ENCODE assay signal across 22 mouse cellular contexts in the genomic region with DNA sequence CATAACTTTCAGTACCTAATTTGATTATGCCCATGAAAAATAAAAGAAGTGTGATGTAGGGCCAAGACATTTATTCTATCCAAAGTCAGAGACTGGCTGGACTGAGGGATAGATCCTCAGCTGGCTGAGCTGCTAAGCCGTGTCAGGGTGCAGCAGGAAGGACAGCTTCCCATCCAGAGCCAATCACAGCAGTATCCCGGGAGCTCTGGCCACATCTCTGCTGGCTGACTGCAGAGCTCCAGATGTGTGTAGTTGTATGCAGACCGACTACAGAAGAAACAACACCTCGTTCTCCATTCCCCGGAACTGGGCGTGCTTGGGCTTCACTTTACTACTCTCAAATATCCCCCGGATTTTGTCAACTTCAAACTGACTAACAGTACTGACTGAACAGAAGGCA. TPM values are rescaled to one million over a fixed set of nuclear protein-coding genes. Genes with fewer than 3 reads are reported as not detected.
DNase-seq lines count a peak whose midpoint lies in the region; ATAC-seq and TF ChIP-seq lines count a peak whose summit lies in the region.
"Had no signal": no experiment of that assay in that cellular context is flagged by ENCODE, and none has a peak within 500 bp of the region (broad histone marks: within the 10 kb centered on the region; RNA-seq: fewer than 3 reads in every experiment).

No protein-coding gene starts in this region.

- no peaks in the 10 kb centered on the region for H3K27me3 ChIP-seq in heart, embryonic 12.5 days (replicated peaks)
- H3K27me3 ChIP-seq: forebrain, embryonic 13.5 days; hindbrain, embryonic 15.5 days; neural tube, embryonic 12.5 days; Patski had no signal

- peaks cover 14% of the 10 kb centered on the region for H3K4me1 ChIP-seq in heart, embryonic 12.5 days (replicated peaks)
- H3K4me1 ChIP-seq in lung, adult 2 months (ENCODE audit: control insufficient read depth, insufficient read depth, low read length): peaks cover 7% of the 10 kb centered on the region
- H3K4me1 ChIP-seq: hindbrain, embryonic 15.5 days; neural tube, embryonic 12.5 days had no signal

- peak; percentile 29 to 61 for DNase-seq in heart, adult 9 months (ENCODE audit: low spot score in 2 of 2)
- DNase-seq in lung, postnatal 10 days: peak; percentile 40
- no peak for DNase-seq in lung, adult 2 months
- peak; percentile 36 to 45 for DNase-seq in heart, postnatal 10 days
- DNase-seq in left cerebral cortex, adult 9 months (ENCODE audit: low spot score in 2 of 2): no peak
- DNase-seq in ovary, postnatal 14 days (ENCODE audit: low spot score): no peak
- DNase-seq: adrenal gland, postnatal 25 days; cerebellum, adult 2 months; kidney, postnatal 25 days; layer of hippocampus, adult 9-11 months; right cerebral cortex, postnatal 25 days; thymus, postnatal 25 days had no signal

- ATAC-seq in heart, embryonic 12.5 days (ENCODE audit: insufficient number of reproducible peaks, low FRiP score): no peak
- ATAC-seq: activated CD4-positive, CD25-positive, alpha-beta regulatory T cell, adult 4 months; forebrain, embryonic 13.5 days; intestine, embryonic 16.5 days; Patski had no signal

- H3K9ac ChIP-seq in heart, embryonic 12.5 days: no peak overlapping the region
- H3K9ac ChIP-seq: forebrain, embryonic 13.5 days; hindbrain, embryonic 15.5 days; neural tube, embryonic 12.5 days had no signal

- intact Hi-C loops in heart, postnatal 10 days (cut with DNase I): no loop called here

- no peak overlapping the region for H3K27ac ChIP-seq in heart, embryonic 12.5 days (ENCODE audit: poor library complexity, severe bottlenecking)
- H3K27ac ChIP-seq: forebrain, embryonic 13.5 days; hindbrain, embryonic 15.5 days; macrophage; neural tube, embryonic 12.5 days had no signal

- H3K9me3 ChIP-seq in heart, embryonic 12.5 days (replicated peaks): no peaks in the 10 kb centered on the region
- H3K9me3 ChIP-seq: forebrain, embryonic 13.5 days; hindbrain, embryonic 15.5 days; neural tube, embryonic 12.5 days had no signal

- WGBS in heart, embryonic 12.5 days: 56% methylated on average over 7 of the region's 7 CpGs
- WGBS in lung, adult 2 months: 59% methylated on average over 7 of the region's 7 CpGs

- no peak overlapping the region for H3K4me3 ChIP-seq in heart, embryonic 12.5 days
- no peak overlapping the region for H3K4me3 ChIP-seq in lung, adult 2 months (replicated peaks; ENCODE audit: extremely low read depth, low read depth, low read length)
- H3K4me3 ChIP-seq: forebrain, embryonic 13.5 days; hindbrain, embryonic 15.5 days; neural tube, embryonic 12.5 days had no signal

- no peak for TF ChIP-seq CTCF in lung, adult 2 months (IDR thresholded peaks at IDR 0.05; ENCODE audit: insufficient read depth, low read length)

- no peaks in the 10 kb centered on the region for H3K36me3 ChIP-seq in heart, embryonic 12.5 days
- H3K36me3 ChIP-seq: neural tube, embryonic 12.5 days had no signal

- TF ChIP-seq POLR2A in lung, adult 2 months (IDR thresholded peaks at IDR 0.05; ENCODE audit: borderline replicate concordance, extremely low read depth, low read depth, low read length): no peak

- H3K4me2 ChIP-seq in heart, embryonic 12.5 days: no peak overlapping the region
- H3K4me2 ChIP-seq: forebrain, embryonic 13.5 days; hindbrain, embryonic 15.5 days; liver, embryonic 11.5 days; midbrain, embryonic 11.5 days; neural tube, embryonic 12.5 days had no signal

RNA-seq across cellular contexts. Expression of a gene that starts 8.7 kb away (rescaled TPM):
- 86.4 and 90.9 TPM in 2 replicates for polyA plus RNA-seq in heart, embryonic 12.5 days (2016; fragmentation: Nextera tagmentation; extraction: Ambion mirVana)
- polyA plus RNA-seq in lung, adult 2 months (2012; rRNA removed): 8.1 and 13.0 TPM in 2 replicates
- total RNA-seq in heart, postnatal 10 days (2021): 10 to 100 TPM; 45.3 to 48.8 TPM

RNA-seq across cellular contexts. Expression of a gene that starts 55.1 kb away (rescaled TPM):
- 2.0 and 2.6 TPM in 2 replicates for polyA plus RNA-seq in heart, embryonic 12.5 days (2016; fragmentation: Nextera tagmentation; extraction: Ambion mirVana)
- polyA plus RNA-seq in lung, adult 2 months (2012; rRNA removed): 0.34 and 15.0 TPM in 2 replicates
- total RNA-seq in heart, postnatal 10 days (2021): 1 to 10 TPM; 2.1 to 5.1 TPM

Comparison
In these comparisons a context has a peak if more than half of its experiments do, and no peak if none do; other contexts are left out.
1. DNase-seq: peak in heart, adult 9 months (2 of 2), lung, postnatal 10 days (single experiment) and heart, postnatal 10 days (2 of 2); none in lung, adult 2 months (single experiment), left cerebral cortex, adult 9 months (0 of 2) and ovary, postnatal 14 days (single experiment).